Mouse (Mus musculus) embryonic fibroblast, embryonic 13.5 days (primary cell): ENCODE results near the gene Grb14. TPM values are rescaled to one million over a fixed set of nuclear protein-coding genes. Genes with fewer than 3 reads are reported as not detected.

Experiments
- H3K27ac ChIP-seq: 2 replicates; pipeline ENCODE4 v1.5.1; 2012; ENCODE audit warnings: low read length, control low read depth, inconsistent platforms; ENCODE audit not compliant: insufficient read depth
- H3K4me1 ChIP-seq: 2 replicates; pipeline ENCODE4 v1.6.1; 2011; ENCODE audit warnings: low read length; ENCODE audit not compliant: control insufficient read depth, insufficient read depth
- H3K4me3 ChIP-seq: 2 replicates; pipeline ENCODE4 v1.5.1; 2011; ENCODE audit warnings: mild to moderate bottlenecking, control low read depth, low read length; ENCODE audit not compliant: insufficient read depth
- CTCF ChIP-seq: IDR thresholded peaks from 2 replicates; pipeline ENCODE4 v1.5.1; 2011; ENCODE audit warnings: mild to moderate bottlenecking, control low read depth, low read length, moderate library complexity, borderline replicate concordance; ENCODE audit not compliant: insufficient read depth
- POLR2A ChIP-seq: IDR thresholded peaks from 2 replicates; pipeline ENCODE4 v1.6.1; 2011; ENCODE audit warnings: low read depth, mild to moderate bottlenecking, control low read depth, low read length, moderate library complexity
- polyA plus RNA-seq: library from polyadenylated mRNA; stranded (reverse); fragments of >200 nt; gene quantifications from 2 replicates; pipeline ENCODE4 v1.2.4, GENCODE M21; 2011; ENCODE audit warnings: low read depth; ENCODE audit not compliant: missing spikeins, insufficient read length

Gene Grb14
- polyA plus RNA-seq, 1 experiment = 49.7 TPM

GRCm38 (mm10) chr2:65021691-65022362 lies 3.0 kb downstream of the Grb14 start:
- peak overlapping the region; percentile 65 for H3K4me3 ChIP-seq
- TF ChIP-seq POLR2A (no peak), CTCF (no peak)
- no peaks in the 10 kb centered on the region; the same call in 1 of the 2 replicates for H3K4me1 ChIP-seq
- peak overlapping the region; percentile 34; the same call in 1 of the 2 replicates for H3K27ac ChIP-seq

DNA sequence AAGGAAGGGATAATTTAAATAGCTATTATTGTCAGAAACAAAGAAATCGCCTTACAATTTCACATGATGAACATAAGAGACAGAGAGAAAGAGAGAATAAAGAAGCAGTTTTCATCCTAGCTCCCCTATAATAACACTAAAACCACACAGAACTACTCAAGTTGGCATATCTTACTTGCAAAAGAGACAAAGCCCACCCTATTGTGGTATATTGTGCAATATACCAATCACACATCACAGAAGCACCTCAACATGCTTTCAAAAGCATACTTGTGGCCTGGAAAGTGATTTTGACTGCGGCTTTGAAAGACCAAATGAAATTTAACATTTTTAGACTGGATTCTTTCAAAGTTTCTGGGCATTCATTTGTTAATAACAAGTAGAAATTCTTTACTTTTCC lies 7.4 kb downstream of the Grb14 start:
- no peak overlapping the region for H3K27ac ChIP-seq
- TF ChIP-seq POLR2A (no peak), CTCF (no peak)
- no peaks in the 10 kb centered on the region; the same call in 1 of the 2 replicates for H3K4me1 ChIP-seq
- H3K4me3 ChIP-seq = no peak overlapping the region

- Histone ChIP-seq H3K4me3 (no peak overlapping the region), H3K27ac (no peak overlapping the region), H3K4me1 (no peaks in the 10 kb centered on the region)
- TF ChIP-seq POLR2A (no peak), CTCF (no peak)
Measured at GRCm38 (mm10) chr2:65014552-65014951, 10.2 kb downstream of the Grb14 start.

- no peak overlapping the region for H3K27ac ChIP-seq
- H3K4me3 ChIP-seq = no peak overlapping the region
- H3K4me1 ChIP-seq = no peaks in the 10 kb centered on the region
- TF ChIP-seq CTCF (no peak), POLR2A (no peak)
Measured at GRCm38 (mm10) chr2:65010105-65010504, 14.7 kb downstream of the Grb14 start.

DNA sequence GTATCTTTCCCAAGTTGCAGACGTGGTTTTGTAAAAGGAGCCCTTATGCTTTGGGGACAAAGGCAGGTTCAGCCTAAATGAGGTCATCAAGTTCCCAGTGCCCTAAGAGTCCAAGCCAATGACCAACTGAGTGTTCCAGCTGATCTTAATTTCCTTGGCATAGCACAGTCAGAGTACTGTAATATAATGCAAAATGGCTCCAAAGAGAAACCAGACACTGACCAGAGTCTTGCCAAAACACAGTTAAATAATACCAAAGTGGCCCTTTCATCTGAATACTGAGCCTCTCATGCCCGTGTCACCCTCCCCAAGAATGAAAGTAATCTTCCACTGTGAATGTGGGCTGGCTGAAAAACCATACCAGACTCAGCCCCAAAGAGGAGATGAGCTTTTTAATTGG lies 17.4 kb downstream of the Grb14 start:
- H3K4me3 ChIP-seq = no peak overlapping the region
- TF ChIP-seq CTCF (no peak), POLR2A (no peak)
- H3K27ac ChIP-seq = 0 out of 2 replicates have a peak overlapping the region, but pooled peaks have one; percentile 26
- no peaks in the 10 kb centered on the region for H3K4me1 ChIP-seq

- Histone ChIP-seq H3K4me1 (no peaks in the 10 kb centered on the region), H3K4me3 (no peak overlapping the region), H3K27ac (no peak overlapping the region)
- TF ChIP-seq CTCF (no peak), POLR2A (no peak)
Measured at GRCm38 (mm10) chr2:65005044-65005443, 19.7 kb downstream of the Grb14 start.

DNA sequence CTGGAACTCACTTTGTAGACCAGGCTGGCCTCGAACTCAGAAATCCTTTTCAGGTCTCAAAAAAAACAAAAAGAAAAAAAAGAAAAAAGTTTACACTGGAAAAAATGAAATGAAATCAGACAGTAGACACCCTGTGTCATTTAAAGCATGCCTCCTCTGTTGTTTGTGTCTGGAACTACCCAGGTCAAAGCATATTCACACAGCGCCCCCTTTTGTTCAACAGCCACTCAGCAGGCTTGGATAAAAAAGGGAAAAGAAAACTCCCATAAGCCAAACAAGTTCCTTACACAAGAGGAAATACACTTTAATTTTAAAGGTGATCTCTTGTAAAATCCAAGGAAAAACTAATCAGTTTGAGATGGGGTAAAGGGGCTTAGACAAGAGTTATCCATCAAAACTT lies 21.4 kb downstream of the Grb14 start:
- no peak overlapping the region for H3K4me3 ChIP-seq
- no peak for TF ChIP-seq POLR2A
- no peak for TF ChIP-seq CTCF
- H3K4me1 ChIP-seq = no peaks in the 10 kb centered on the region
- no peak overlapping the region for H3K27ac ChIP-seq

DNA sequence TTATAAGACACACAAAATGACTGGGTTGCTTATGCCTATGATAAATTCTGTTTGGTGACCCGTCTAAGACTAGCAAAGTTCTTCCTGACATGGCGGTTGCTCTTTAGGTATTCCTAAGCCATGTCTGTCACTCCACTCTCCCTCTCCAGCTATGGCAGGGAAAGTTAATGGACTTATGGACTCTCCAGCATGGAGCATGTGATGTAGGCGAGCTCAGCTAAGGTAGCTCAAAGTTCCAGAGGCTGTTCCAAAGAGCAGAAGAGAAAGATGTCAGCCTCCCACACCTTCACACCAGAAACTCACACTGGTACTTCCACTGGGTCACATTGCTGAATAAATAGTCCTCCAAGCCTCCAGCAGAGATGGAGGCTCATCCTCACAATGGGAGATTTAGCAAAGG lies 22.2 kb downstream of the Grb14 start:
- Histone ChIP-seq H3K27ac (no peak overlapping the region), H3K4me1 (no peaks in the 10 kb centered on the region), H3K4me3 (no peak overlapping the region)
- no peak for TF ChIP-seq CTCF
- TF ChIP-seq POLR2A = no peak

- H3K4me3 ChIP-seq = no peak overlapping the region
- no peak for TF ChIP-seq CTCF
- no peak for TF ChIP-seq POLR2A
- H3K4me1 ChIP-seq = no peaks in the 10 kb centered on the region
- no peak overlapping the region for H3K27ac ChIP-seq
Measured at GRCm38 (mm10) chr2:64995048-64995447, 29.7 kb downstream of the Grb14 start.

DNA sequence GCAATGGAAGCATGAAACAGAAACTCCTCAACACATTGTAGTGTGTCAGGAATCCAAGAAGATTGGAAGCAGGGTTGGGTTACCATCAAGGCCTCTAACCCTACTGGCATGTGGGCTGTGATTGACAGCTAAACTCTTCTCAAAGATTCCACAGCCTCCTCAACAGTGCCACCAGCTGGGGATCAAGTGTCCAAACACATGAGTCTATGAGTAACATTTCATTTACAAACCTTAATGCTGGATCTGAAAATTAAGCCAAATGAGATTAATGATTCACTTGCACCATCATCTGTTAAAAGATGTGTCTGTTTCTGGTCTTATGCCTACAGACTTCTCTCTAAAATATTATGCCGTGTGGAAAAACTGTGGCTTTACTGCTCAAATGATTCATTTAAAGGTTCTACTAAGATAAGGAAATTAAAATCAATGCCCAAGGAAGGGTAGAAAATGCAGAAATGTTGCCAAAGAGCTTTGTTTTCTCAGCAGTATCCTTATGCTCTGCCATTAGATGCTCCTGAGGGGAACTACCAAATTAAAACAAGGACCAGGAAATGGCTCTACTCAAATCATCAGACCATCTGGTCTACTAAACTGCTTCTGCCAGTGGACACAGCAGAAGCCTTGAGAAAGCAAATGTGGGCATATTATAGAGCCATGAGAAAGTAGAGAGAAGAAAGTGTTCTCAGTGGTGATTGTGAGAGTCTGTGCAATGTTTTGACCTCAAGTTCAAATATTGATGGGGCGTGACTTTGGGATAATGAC lies 35.2 kb downstream of the Grb14 start:
- Histone ChIP-seq H3K27ac (no peak overlapping the region), H3K4me3 (no peak overlapping the region), H3K4me1 (no peaks in the 10 kb centered on the region)
- TF ChIP-seq POLR2A (no peak), CTCF (no peak)
